Mouse (Mus musculus) lung, embryonic 14.5 days (tissue): Measurements from ENCODE around the gene Crcp. TPM values are rescaled to one million over a fixed set of nuclear protein-coding genes. Genes with fewer than 3 reads are reported as not detected.
A peak's percentile ranks its signal among the peaks of the same experiment; 100 is the strongest.
"Not testable (repeated sequence)": the region's sequence is repeated elsewhere in the genome, so short reads cannot be mapped to it uniquely, and the experiment has no call there.

Experiments used
- ATAC-seq: fragments of 200-750 bp; cut with Nextera tagmentation; 2 replicates; pipeline ENCODE4 v1.8.0; 2017; ENCODE audit warnings: mild to moderate bottlenecking, moderate TSS enrichment, moderate library complexity; ENCODE audit not compliant: insufficient read depth
- DNase-seq: peaks from one replicate; pipeline ENCODE4 v3.0.0-alpha.2; 2015
- H3K27ac ChIP-seq: fragments of 300-500 bp; sonication (generic); 2 replicates; pipeline ENCODE4 v1.5.1; 2014; ENCODE audit warnings: low read depth, mild to moderate bottlenecking, moderate library complexity
- H3K27me3 ChIP-seq: fragments of 300-500 bp; sonication (generic); 2 replicates; pipeline ENCODE4 v1.6.1; 2014; ENCODE audit warnings: low read length, control low read depth; ENCODE audit not compliant: insufficient read depth
- H3K36me3 ChIP-seq: fragments of 300-500 bp; sonication (generic); 2 replicates; pipeline ENCODE4 v1.6.1; 2014; ENCODE audit warnings: control low read depth; ENCODE audit not compliant: insufficient read depth
- H3K4me1 ChIP-seq: fragments of 300-500 bp; sonication (generic); 2 replicates; pipeline ENCODE4 v1.6.1; 2014; ENCODE audit warnings: antibody characterized with exemption, control low read depth; ENCODE audit not compliant: insufficient read depth
- H3K4me2 ChIP-seq: fragments of 300-500 bp; sonication (generic); 2 replicates; pipeline ENCODE4 v1.6.1; 2014; ENCODE audit warnings: mild to moderate bottlenecking
- H3K4me3 ChIP-seq: fragments of 300-500 bp; sonication (generic); 2 replicates; pipeline ENCODE4 v1.5.1; 2014; ENCODE audit warnings: low read depth, low read length
- H3K9ac ChIP-seq: fragments of 300-500 bp; sonication (generic); 2 replicates; pipeline ENCODE4 v1.6.1; 2014
- H3K9me3 ChIP-seq: fragments of 300-500 bp; sonication (generic); 2 replicates; pipeline ENCODE4 v1.6.1; 2016; ENCODE audit warnings: low read depth, low read length, control low read depth
- CTCF ChIP-seq: IDR thresholded peaks from 2 replicates; pipeline ENCODE4 v1.5.1; 2016; ENCODE audit warnings: antibody characterized with exemption, low read depth
- WGBS: fragments of 180-500 bp; shearing (Covaris S2); extraction: QIAGEN DNeasy Blood & Tissue Kit; methylation state at CpG from one replicate; pipeline ENCODE4 v1.1.7; 2014; 5-methylcytosine and 5-hydroxymethylcytosine counted together
- polyA plus RNA-seq: library from polyadenylated mRNA; unstranded; fragments of >200 nt; fragmentation: Nextera tagmentation; extraction: Ambion mirVana; gene quantifications from 2 replicates; pipeline ENCODE4 v1.2.1, GENCODE M21; 2014

Crcp gene
- polyA plus RNA-seq, 1 experiment from 2014 or later, result 27.5 TPM

- H3K4me1 ChIP-seq, H3K27ac ChIP-seq, H3K9ac ChIP-seq, H3K4me2 ChIP-seq, H3K27me3 ChIP-seq, ATAC-seq, DNase-seq, H3K4me3 ChIP-seq, H3K9me3 ChIP-seq: not testable (repeated sequence)
- WGBS, result 56% methylated on average over 2 of the region's 2 CpGs
- peak; percentile 37 for TF ChIP-seq CTCF
- H3K36me3 ChIP-seq, result peaks cover 26% of the 10 kb centered on the region
Observed at GRCm38 (mm10) chr5:130036300-130036699, 7.2 kb downstream of the Crcp start.

- ATAC-seq, result no peak
- no peak overlapping the region for H3K4me2 ChIP-seq
- H3K9ac ChIP-seq, result no peak overlapping the region
- TF ChIP-seq CTCF, result peak; percentile 77
- peaks cover 41% of the 10 kb centered on the region for H3K36me3 ChIP-seq
- 64% methylated on average over 19 of the region's 19 CpGs for WGBS
- no peaks in the 10 kb centered on the region for H3K9me3 ChIP-seq
- H3K27ac ChIP-seq, result no peak overlapping the region
- H3K4me3 ChIP-seq, result no peak overlapping the region
- no peaks in the 10 kb centered on the region for H3K27me3 ChIP-seq
- peak; percentile 83 for DNase-seq
- no peaks in the 10 kb centered on the region for H3K4me1 ChIP-seq
Observed at GRCm38 (mm10) chr5:130037752-130038455, 8.8 kb downstream of the Crcp start.

- ATAC-seq, result no peak
- H3K27me3 ChIP-seq, result no peaks in the 10 kb centered on the region
- 80% methylated on average over 4 of the region's 4 CpGs for WGBS
- DNase-seq, result no peak
- no peak overlapping the region for H3K9ac ChIP-seq
- H3K4me3 ChIP-seq, result no peak overlapping the region
- no peak overlapping the region for H3K27ac ChIP-seq
- no peaks in the 10 kb centered on the region for H3K4me1 ChIP-seq
- no peak for TF ChIP-seq CTCF
- H3K36me3 ChIP-seq, result peaks cover 52% of the 10 kb centered on the region
- no peaks in the 10 kb centered on the region for H3K9me3 ChIP-seq
- no peak overlapping the region for H3K4me2 ChIP-seq
Observed at GRCm38 (mm10) chr5:130040797-130041196, 11.7 kb downstream of the Crcp start.

- no peak for TF ChIP-seq CTCF
Observed at GRCm38 (mm10) chr5:130041262-130041661, 12.2 kb downstream of the Crcp start.

GRCm38 (mm10) chr5:130043741-130044140, 14.7 kb downstream of the Crcp start:
- no peak for TF ChIP-seq CTCF
- Histone ChIP-seq H3K27me3 (no peaks in the 10 kb centered on the region), H3K36me3 (peaks cover 69% of the 10 kb centered on the region), H3K9ac (no peak overlapping the region), H3K27ac (no peak overlapping the region), H3K4me2 (no peak overlapping the region), H3K9me3 (no peaks in the 10 kb centered on the region), H3K4me3 (no peak overlapping the region), H3K4me1 (no peaks in the 10 kb centered on the region)
- no peak for DNase-seq
- WGBS, result 78% methylated on average over 3 of the region's 3 CpGs
- ATAC-seq, result no peak

More at GRCm38 (mm10) chr5:130041262-130041661, 12.2 kb downstream of the Crcp start:
- WGBS, result 82% methylated on average over 4 of the region's 4 CpGs
- DNase-seq (no peak), ATAC-seq (no peak)
- H3K4me1 ChIP-seq, result no peaks in the 10 kb centered on the region
- H3K9me3 ChIP-seq, result no peaks in the 10 kb centered on the region
- no peak overlapping the region for H3K9ac ChIP-seq
- H3K36me3 ChIP-seq, result peaks cover 56% of the 10 kb centered on the region
- no peaks in the 10 kb centered on the region for H3K27me3 ChIP-seq
- no peak overlapping the region for H3K4me2 ChIP-seq
- H3K4me3 ChIP-seq, result no peak overlapping the region
- H3K27ac ChIP-seq, result no peak overlapping the region

- no peak for ATAC-seq
- no peak overlapping the region for H3K27ac ChIP-seq
Observed at GRCm38 (mm10) chr5:130044201-130044695, 15.2 kb downstream of the Crcp start.

GRCm38 (mm10) chr5:130046100-130046499, 17.0 kb downstream of the Crcp start:
- no peak for TF ChIP-seq CTCF
- Histone ChIP-seq H3K27ac (no peak overlapping the region), H3K27me3 (no peaks in the 10 kb centered on the region), H3K36me3 (peaks cover 71% of the 10 kb centered on the region), H3K9me3 (no peaks in the 10 kb centered on the region), H3K4me3 (no peak overlapping the region), H3K9ac (no peak overlapping the region), H3K4me2 (no peak overlapping the region), H3K4me1 (no peaks in the 10 kb centered on the region)
- 85% methylated on average over 7 of the region's 7 CpGs for WGBS
- no peak for DNase-seq
- no peak for ATAC-seq

More at GRCm38 (mm10) chr5:130044201-130044695, 15.2 kb downstream of the Crcp start:
- 61% methylated on average over 7 of the region's 7 CpGs for WGBS
- no peaks in the 10 kb centered on the region for H3K4me1 ChIP-seq
- peaks cover 75% of the 10 kb centered on the region for H3K36me3 ChIP-seq
- no peak overlapping the region for H3K9ac ChIP-seq
- no peak overlapping the region for H3K4me2 ChIP-seq
- TF ChIP-seq CTCF, result peak; percentile 62
- peak; percentile 61 for DNase-seq
- no peaks in the 10 kb centered on the region for H3K9me3 ChIP-seq
- H3K4me3 ChIP-seq, result no peak overlapping the region
- no peaks in the 10 kb centered on the region for H3K27me3 ChIP-seq
